Mouse (Mus musculus) liver, embryonic 12.5 days (tissue): ENCODE results near the gene Krt77. TPM values are rescaled to one million over a fixed set of nuclear protein-coding genes. Genes with fewer than 3 reads are reported as not detected.
A peak's percentile ranks its signal among the peaks of the same experiment; 100 is the strongest.

Experiments used
- ATAC-seq: fragments of 200-750 bp; cut with Nextera tagmentation; 2 replicates; pipeline ENCODE4 v1.8.0; 2017; ENCODE audit warnings: moderate number of reproducible peaks, mild to moderate bottlenecking, moderate library complexity
- H3K27ac ChIP-seq: fragments of 300-500 bp; sonication (generic); 2 replicates; pipeline ENCODE4 v1.5.1; 2016; ENCODE audit warnings: mild to moderate bottlenecking
- H3K27me3 ChIP-seq: fragments of 300-500 bp; sonication (generic); replicated peaks from 2 replicates; pipeline ENCODE4 v1.6.1; 2016; ENCODE audit warnings: mild to moderate bottlenecking, moderate library complexity
- H3K36me3 ChIP-seq: fragments of 300-500 bp; sonication (generic); 2 replicates; pipeline ENCODE4 v1.6.1; 2016; ENCODE audit warnings: mild to moderate bottlenecking, moderate library complexity
- H3K4me1 ChIP-seq: fragments of 300-500 bp; sonication (generic); 2 replicates; pipeline ENCODE4 v1.6.1; 2016
- H3K4me2 ChIP-seq: fragments of 300-500 bp; sonication (generic); 2 replicates; pipeline ENCODE4 v1.6.1; 2016; ENCODE audit warnings: mild to moderate bottlenecking, moderate library complexity
- H3K4me3 ChIP-seq: fragments of 300-500 bp; sonication (generic); 2 replicates; pipeline ENCODE4 v1.5.1; 2016; ENCODE audit warnings: mild to moderate bottlenecking, moderate library complexity
- H3K9ac ChIP-seq: fragments of 300-500 bp; sonication (generic); 2 replicates; pipeline ENCODE4 v1.6.1; 2016; ENCODE audit warnings: mild to moderate bottlenecking, moderate library complexity
- H3K9me3 ChIP-seq: fragments of 300-500 bp; sonication (generic); replicated peaks from 2 replicates; pipeline ENCODE4 v1.6.1; 2016; ENCODE audit warnings: mild to moderate bottlenecking, moderate library complexity
- WGBS: fragments of 180-500 bp; shearing (Covaris S2); methylation state at CpG from one replicate; pipeline ENCODE4 v1.1.7; 2016; ENCODE audit not compliant: insufficient replicate concordance; 5-methylcytosine and 5-hydroxymethylcytosine counted together
- polyA plus RNA-seq: library from polyadenylated mRNA; unstranded; fragments of >200 nt; fragmentation: Nextera tagmentation; extraction: Ambion mirVana; gene quantifications from 2 replicates; pipeline ENCODE4 v1.2.1, GENCODE M21; 2016

Krt77 gene
- not detected in 2 replicates for polyA plus RNA-seq

DNA sequence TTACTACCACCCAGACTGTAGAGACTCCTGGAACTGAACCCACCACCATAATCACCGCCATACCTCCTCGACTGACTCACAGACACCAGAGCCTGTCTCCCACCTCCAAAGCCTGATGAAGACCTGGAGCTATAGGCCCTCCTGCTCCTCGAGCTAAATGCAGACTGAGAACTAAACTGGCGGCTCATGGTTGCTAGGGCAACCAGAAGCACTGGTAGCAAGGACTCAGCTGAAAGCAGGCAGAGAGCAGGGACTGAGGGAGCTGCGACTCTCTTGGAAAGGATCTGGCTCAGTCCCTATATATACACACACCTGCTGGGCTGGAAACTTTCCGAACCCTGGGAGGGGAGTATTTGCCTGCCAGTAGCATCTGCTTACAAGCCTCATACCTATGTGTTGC lies at the start of gene Krt77:
Krt77 (minus strand) TSS at position 275 of the 400 bp plus-strand sequence.
- no peaks in the 10 kb centered on the region for H3K4me1 ChIP-seq
- H3K36me3 ChIP-seq: no peaks in the 10 kb centered on the region
- peaks cover 14% of the 10 kb centered on the region for H3K27me3 ChIP-seq
- 35% methylated on average over 6 of the region's 6 CpGs for WGBS
- ATAC-seq: no peak
- no peak within 1 kb of the TSS for H3K4me3 ChIP-seq
- H3K4me2 ChIP-seq: no peak within 1 kb of the TSS
- no peaks in the 10 kb centered on the region for H3K9me3 ChIP-seq
- H3K9ac ChIP-seq: no peak within 1 kb of the TSS
- H3K27ac ChIP-seq: no peak within 1 kb of the TSS

DNA sequence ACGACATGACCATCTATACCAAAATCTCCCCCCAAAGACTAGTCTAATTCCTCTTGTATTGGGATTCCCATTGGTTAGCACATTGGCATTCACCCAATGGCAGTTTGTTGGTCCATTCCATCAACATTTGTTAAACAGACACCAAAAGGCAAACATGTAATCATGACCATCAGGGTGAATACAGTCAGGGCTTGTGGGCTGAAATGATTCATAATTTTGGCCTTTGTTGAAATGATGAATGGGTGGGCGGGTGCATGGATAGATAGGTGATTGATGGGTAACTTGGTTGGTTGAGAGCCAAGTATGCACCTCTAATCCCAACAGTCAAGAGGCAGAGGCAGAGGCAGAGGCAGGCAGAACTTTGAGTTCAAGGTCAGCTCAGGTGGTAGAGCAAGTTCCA lies 46.6 kb upstream of the Krt77 start:
- no peak overlapping the region for H3K27ac ChIP-seq
- no peaks in the 10 kb centered on the region for H3K36me3 ChIP-seq
- no peak for ATAC-seq
- 0 out of 2 replicates have a peak, but pooled peaks cover 4% of the 10 kb centered on the region for H3K27me3 ChIP-seq
- no peak overlapping the region for H3K4me3 ChIP-seq
- no peak overlapping the region for H3K4me2 ChIP-seq
- WGBS: 42% methylated on average over 2 of the region's 2 CpGs
- no peaks in the 10 kb centered on the region for H3K4me1 ChIP-seq
- no peaks in the 10 kb centered on the region for H3K9me3 ChIP-seq
- H3K9ac ChIP-seq: no peak overlapping the region

DNA sequence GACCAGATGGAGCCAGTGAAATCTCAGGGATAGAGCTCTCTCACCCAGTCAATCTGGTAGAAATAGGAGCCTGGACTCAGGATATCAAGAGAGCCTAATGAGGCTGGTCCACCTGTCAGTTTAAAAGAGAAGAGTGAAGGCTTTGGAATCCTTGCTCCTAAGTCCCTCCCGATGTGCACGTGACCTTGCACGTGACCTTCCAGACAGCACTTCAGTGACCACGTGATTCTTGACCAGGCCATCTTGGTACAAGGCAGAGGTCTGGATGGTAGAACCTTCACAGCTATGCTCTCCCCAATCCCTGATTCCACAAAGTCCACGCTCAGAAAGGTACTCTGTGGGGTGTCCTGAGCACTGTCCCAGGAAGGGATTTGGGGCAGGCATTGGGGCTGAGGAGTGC lies 35.3 kb upstream of the Krt77 start:
- Histone ChIP-seq H3K4me3 (no peak overlapping the region), H3K27ac (no peak overlapping the region), H3K9me3 (no peaks in the 10 kb centered on the region), H3K9ac (no peak overlapping the region), H3K4me2 (no peak overlapping the region), H3K4me1 (no peaks in the 10 kb centered on the region), H3K27me3 (no peaks in the 10 kb centered on the region), H3K36me3 (no peaks in the 10 kb centered on the region)
- 73% methylated on average over 5 of the region's 5 CpGs for WGBS
- no peak for ATAC-seq

DNA sequence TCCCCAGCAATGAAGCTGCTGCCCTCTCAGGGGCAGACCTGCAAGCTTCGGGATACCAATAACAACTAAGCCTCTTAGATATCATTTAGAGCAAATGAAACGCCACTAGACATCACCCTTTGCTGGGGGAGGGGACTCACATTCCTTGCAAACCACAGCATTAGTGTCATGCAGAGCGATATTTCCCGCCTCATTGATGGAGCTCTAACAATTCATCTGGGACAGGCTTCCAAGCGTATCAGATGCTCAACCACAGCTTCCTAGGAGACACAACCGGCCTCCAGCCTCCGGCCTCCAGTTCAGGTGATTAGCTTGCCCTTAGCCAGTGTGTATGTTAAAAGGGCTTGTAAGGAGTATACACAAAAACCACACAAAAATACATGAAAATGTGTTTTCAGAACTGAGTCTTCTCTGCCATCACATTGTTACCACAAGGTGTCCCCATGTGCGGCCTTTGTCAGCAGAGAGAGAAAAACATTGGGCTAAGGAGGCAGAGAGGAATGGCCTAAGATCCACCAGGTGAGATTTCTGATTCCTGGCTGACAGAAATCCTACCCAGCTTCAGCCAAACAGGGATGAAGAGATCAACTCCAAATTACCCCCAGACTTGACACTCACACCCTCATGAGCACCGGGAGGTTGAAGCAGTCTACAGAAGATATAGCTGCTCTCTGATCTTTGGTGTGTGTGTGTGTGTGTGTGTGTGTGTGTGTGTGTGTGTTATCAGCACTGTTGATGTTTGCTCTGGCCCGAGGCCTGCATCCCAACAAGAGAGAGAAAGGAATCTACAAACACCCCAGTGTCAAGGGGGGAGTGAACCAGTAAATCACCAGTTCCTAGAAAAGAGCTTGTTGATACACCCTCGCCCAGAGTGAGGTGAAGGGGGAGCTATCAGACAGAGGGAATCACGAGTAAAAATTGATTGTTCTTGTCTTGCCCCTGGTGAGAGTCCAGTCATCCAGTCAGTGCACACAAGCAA lies 33.0 kb upstream of the Krt77 start:
- Histone ChIP-seq H3K4me3 (no peak overlapping the region), H3K27ac (no peak overlapping the region), H3K36me3 (no peaks in the 10 kb centered on the region), H3K9me3 (no peaks in the 10 kb centered on the region), H3K9ac (no peak overlapping the region), H3K27me3 (no peaks in the 10 kb centered on the region), H3K4me1 (no peaks in the 10 kb centered on the region), H3K4me2 (no peak overlapping the region)
- no peak for ATAC-seq
- WGBS: 49% methylated on average over 12 of the region's 12 CpGs

DNA sequence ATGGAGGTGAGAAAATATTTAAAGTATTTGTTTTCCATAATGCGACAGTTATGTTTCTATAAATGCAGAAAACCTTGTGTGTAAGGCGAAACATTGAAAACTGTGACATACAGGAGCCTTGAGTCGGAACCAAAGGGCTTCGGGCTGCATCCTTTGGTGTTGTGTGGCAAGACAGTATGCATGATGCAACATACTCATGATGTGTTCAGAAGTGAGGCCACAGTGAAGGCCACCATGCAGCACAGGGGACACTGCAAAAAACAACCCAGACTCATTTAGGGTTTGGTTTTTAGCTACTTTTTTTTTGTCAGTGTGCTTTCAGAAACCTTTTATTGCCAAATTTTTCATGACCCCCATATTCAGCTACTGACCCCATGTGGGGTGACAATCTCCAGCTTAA lies 25.7 kb upstream of the Krt77 start:
- Histone ChIP-seq H3K9me3 (no peaks in the 10 kb centered on the region), H3K27me3 (peaks cover 6% of the 10 kb centered on the region), H3K4me1 (no peaks in the 10 kb centered on the region), H3K9ac (no peak overlapping the region), H3K27ac (no peak overlapping the region), H3K36me3 (no peaks in the 10 kb centered on the region), H3K4me3 (no peak overlapping the region), H3K4me2 (no peak overlapping the region)
- WGBS: 74% methylated on average over 4 of the region's 4 CpGs
- no peak for ATAC-seq

DNA sequence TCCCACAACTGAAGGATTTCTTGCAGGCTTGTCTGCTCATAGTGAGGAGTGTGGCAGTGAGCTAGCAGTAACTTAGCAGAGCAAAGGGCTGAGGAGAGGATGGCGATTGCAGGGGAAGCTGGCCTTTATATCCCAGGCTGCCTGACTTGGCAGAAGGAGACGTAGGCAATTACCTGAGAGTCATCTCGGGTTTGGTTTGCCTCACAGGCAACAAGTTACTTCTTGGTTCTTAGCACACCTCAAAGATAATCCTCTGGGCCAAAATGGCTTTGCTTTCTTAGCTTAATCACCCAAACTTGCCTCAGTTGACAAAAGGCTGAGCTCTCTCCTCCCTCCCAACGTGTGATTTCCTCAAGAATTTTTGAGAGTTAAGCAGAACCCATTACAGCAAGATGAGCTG lies 23.3 kb upstream of the Krt77 start, which contains the start of gene Krt76:
Krt76 (minus strand) TSS at position 101 of the 400 bp plus-strand sequence.
- ATAC-seq: no peak
- Histone ChIP-seq H3K4me3 (no peak within 1 kb of the TSS), H3K9me3 (no peaks in the 10 kb centered on the region), H3K27ac (no peak within 1 kb of the TSS), H3K4me2 (no peak within 1 kb of the TSS), H3K9ac (no peak within 1 kb of the TSS), H3K4me1 (no peaks in the 10 kb centered on the region), H3K36me3 (no peaks in the 10 kb centered on the region), H3K27me3 (peaks cover 8% of the 10 kb centered on the region)
- WGBS: 34% methylated on average over 4 of the region's 4 CpGs

DNA sequence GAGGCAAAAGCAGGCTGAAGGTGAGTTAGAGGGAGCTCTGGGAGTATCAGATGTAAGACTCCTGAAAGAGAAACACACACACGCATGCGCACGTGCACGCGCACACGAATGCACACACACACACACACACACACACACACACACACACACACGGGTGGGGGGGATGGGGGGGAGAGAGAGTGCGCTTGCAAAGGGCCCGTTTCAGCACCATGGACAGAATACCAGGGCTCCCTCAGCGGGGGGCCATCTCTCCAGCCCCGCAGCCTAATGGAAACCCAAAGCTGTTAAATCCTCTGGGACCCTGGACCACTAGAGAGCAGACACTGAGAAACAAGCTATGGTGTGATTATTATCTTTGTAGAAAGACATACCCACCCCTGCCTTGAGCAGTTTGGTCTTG lies 10.3 kb upstream of the Krt77 start:
- Histone ChIP-seq H3K9ac (no peak overlapping the region), H3K4me1 (no peaks in the 10 kb centered on the region), H3K4me3 (no peak overlapping the region), H3K4me2 (no peak overlapping the region), H3K9me3 (no peaks in the 10 kb centered on the region), H3K36me3 (no peaks in the 10 kb centered on the region), H3K27me3 (peaks cover 10% of the 10 kb centered on the region; the same call in 1 of the 2 replicates), H3K27ac (no peak overlapping the region)
- 22% methylated on average over 10 of the region's 11 CpGs for WGBS
- no peak for ATAC-seq

DNA sequence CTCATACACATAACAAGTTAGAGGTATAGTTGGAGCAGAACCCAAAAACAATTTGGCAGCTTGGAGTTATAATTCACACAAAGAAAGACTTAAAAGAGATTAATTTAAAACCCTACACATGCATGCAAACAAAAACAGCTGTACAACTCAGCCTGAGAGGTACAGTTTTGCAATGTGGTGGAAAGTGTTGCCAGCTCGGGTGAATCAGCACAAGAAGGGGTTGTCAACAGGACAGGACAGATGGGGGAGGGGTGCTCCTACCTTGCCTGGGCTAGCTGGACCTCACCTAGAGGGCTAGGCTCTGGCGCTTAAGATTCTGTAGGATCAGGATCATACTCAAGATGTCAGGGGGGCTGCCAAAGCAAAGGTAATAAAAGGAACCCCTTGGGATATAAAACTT lies 8.5 kb upstream of the Krt77 start:
- Histone ChIP-seq H3K27ac (no peak overlapping the region), H3K4me3 (no peak overlapping the region), H3K36me3 (no peaks in the 10 kb centered on the region), H3K9ac (no peak overlapping the region), H3K27me3 (peaks cover 11% of the 10 kb centered on the region; the same call in 1 of the 2 replicates), H3K4me2 (no peak overlapping the region), H3K4me1 (no peaks in the 10 kb centered on the region), H3K9me3 (no peaks in the 10 kb centered on the region)
- WGBS: 37% methylated on average over 2 of the region's 2 CpGs
- no peak for ATAC-seq

DNA sequence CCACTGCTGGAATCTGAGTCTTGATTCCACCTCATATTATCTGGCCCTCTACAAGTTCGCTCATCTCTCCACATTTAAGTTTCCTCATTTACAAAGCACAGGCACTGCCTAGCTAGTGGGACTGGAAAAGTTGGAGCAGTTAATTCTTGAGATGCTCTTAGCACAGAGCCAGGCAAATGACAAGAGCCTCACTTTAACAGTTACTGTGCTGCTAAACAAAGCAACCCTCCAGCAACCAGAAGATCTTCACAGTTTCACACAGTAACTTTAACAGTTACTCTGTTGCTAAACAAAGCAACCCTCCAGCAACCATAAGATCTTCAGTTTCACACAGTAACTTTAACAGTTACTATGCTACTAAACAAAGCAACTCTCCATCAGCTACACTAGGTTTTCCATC lies 4.9 kb upstream of the Krt77 start:
- H3K9ac ChIP-seq: no peak overlapping the region
- no peaks in the 10 kb centered on the region for H3K4me1 ChIP-seq
- H3K27ac ChIP-seq: no peak overlapping the region
- no peak overlapping the region for H3K4me3 ChIP-seq
- peaks cover 21% of the 10 kb centered on the region; the same call in 1 of the 2 replicates for H3K27me3 ChIP-seq
- H3K36me3 ChIP-seq: no peaks in the 10 kb centered on the region
- no peaks in the 10 kb centered on the region for H3K9me3 ChIP-seq
- no peak overlapping the region for H3K4me2 ChIP-seq
- WGBS: 54% methylated on average over 1 of the region's 1 CpGs
- ATAC-seq: no peak

DNA sequence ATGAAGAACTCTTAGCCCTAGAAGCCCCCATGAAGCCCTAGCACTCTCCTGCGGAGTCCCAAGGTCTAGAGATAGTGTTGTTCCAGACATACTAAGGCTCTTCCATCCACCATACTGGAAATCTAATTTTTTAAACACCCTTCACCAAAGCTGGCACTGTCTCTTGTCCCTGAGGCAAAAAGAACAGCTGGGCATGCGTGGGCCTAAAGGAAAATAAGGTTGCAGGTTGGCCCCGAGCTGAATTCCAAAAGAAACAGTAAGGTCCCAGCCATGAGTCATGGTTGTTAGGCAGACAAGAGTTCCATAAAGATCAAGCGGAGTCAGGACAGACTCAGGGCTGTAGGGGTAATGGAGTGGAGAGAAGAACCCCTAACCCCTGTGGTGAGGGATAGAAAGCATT lies 3.7 kb upstream of the Krt77 start:
- Histone ChIP-seq H3K36me3 (no peaks in the 10 kb centered on the region), H3K9me3 (no peaks in the 10 kb centered on the region), H3K27me3 (peaks cover 25% of the 10 kb centered on the region; the same call in 1 of the 2 replicates), H3K4me1 (no peaks in the 10 kb centered on the region), H3K4me3 (no peak overlapping the region), H3K27ac (no peak overlapping the region), H3K9ac (no peak overlapping the region), H3K4me2 (no peak overlapping the region)
- ATAC-seq: no peak
- 52% methylated on average over 4 of the region's 4 CpGs for WGBS

DNA sequence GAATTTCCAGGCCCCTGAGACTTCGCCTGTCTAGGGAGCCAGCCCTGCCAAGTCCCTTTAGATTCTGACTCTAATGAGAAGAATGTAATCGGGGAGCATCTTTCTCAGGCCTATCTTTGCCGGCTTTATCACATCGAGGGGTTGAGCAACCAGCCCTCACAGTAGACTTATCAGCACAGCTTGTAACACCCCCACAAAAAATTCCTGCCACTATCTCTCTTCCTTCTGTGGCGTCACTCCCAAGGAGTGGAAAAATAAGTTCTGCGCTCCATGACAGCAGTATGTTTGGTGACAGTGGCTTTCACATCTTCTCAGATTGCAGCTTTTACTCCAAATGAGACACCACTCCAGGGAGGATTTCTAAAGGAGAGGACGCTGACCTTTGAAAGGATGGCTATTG lies 2.8 kb downstream of the Krt77 start:
- no peak overlapping the region for H3K9ac ChIP-seq
- no peaks in the 10 kb centered on the region for H3K9me3 ChIP-seq
- no peak overlapping the region for H3K4me2 ChIP-seq
- no peak overlapping the region for H3K27ac ChIP-seq
- H3K4me1 ChIP-seq: no peaks in the 10 kb centered on the region
- WGBS: 43% methylated on average over 7 of the region's 7 CpGs
- H3K27me3 ChIP-seq: peaks cover 17% of the 10 kb centered on the region
- no peaks in the 10 kb centered on the region for H3K36me3 ChIP-seq
- ATAC-seq: no peak
- no peak overlapping the region for H3K4me3 ChIP-seq

DNA sequence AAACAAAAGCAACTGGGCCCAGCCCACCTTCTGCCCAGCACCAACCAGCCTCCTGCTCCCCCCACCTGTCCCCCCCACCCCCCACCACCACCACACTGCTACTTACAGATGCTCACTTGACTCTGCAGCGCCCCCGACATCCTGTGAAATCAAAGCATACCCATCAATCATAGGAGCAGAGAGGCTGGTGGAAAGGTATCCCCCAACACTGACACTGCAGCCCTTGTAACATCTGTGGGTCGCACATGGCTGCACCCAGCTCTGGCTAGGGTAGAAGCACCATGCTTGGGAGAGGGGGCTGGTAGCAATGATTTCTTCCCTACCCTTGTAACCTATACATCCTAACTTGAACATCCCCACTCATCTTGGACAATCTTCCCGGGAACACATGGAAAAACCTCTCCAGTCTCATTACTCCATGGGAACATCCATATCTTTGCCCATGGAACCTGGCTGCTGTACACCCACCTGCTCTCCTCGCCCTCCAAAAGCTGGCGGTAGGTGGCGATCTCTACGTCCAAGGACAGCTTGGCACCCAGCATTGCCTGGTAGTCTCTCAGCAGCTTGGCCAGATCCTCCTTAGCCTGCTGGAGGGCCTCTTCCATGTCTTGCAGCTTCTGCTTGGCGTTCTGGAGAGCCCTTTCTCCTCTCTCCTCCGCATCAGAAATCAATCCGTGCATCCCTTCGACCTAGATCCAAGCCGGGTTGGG lies 8.9 kb downstream of the Krt77 start:
- H3K4me2 ChIP-seq: peak overlapping the region; percentile 63
- H3K9me3 ChIP-seq: no peaks in the 10 kb centered on the region
- no peak overlapping the region for H3K27ac ChIP-seq
- no peaks in the 10 kb centered on the region for H3K4me1 ChIP-seq
- no peak for ATAC-seq
- no peaks in the 10 kb centered on the region for H3K36me3 ChIP-seq
- WGBS: 42% methylated on average over 13 of the region's 13 CpGs
- H3K9ac ChIP-seq: no peak overlapping the region
- peaks cover 56% of the 10 kb centered on the region for H3K27me3 ChIP-seq
- H3K4me3 ChIP-seq: no peak overlapping the region
